Mouse (Mus musculus): ENCODE measurements around the gene Defb22.

Defb22 gene

DNA sequence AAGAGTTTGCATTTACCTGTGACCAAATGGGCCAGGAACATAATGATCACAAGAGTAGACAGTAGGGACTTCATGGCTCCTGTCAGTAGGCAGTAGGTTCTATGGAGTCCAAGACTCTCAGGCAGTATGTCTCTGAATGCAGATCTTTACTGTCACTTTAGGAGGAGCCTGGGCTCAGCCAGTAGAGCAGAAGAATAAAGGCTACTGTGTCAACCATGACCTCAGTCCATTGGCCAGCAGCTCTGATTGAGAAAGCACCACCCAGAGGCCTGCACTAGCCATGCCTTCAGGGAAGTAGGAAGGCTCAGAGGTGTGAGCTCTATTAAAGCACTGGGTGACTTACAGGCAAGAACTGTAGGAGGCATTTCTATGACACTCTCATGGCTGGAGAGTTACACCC lies at the start of gene Defb22:
TSS of gene Defb22 (minus strand) at position 101 of the 400 bp plus-strand sequence.
- no peak for DNase-seq (ENCODE audit: low spot score)

DNA sequence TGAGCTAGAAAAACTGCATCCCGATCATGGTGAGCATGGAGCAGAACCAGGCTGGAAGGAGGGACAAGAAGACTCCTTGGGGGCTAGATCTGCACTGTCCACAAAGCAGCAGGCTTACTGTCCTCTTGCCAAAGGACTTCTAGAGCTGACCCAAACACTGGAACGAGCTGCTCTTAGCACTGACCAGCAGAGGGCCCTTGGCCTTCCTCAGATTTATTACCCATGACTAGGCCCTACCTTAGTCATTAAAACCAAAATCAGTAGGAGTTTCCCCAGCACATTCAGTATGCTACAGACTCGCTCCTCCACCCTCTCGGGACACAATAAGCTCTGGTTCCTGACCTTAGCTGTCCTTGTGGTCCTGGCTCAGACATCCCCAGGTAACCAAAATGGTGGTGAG lies 28.0 kb upstream of the Defb22 start, which contains the start of gene Defb28:
TSS of gene Defb28 (plus strand) at position 275 of the 400 bp plus-strand sequence.
- no peak for DNase-seq (ENCODE audit: low spot score)

DNA sequence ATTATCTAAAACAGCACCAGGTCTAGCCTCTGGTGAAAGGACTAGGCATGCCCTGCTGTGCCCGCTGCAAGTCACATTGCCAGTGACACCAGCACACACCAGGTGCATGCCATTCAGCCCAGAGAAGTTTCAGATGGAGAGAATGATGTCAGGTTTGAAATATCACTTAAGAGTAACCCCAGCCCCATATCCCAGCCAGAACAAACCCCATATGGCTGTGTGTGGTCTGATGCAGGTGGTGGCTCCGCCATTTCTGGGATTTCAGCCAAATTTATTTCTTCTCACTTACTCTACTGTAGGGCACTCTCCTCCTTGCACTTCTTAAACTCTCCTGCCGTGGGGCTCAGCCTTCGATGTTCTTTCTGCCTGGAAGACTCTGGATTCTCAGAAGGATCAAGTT lies 26.1 kb upstream of the Defb22 start:
- DNase-seq (ENCODE audit: low spot score): no peak

DNA sequence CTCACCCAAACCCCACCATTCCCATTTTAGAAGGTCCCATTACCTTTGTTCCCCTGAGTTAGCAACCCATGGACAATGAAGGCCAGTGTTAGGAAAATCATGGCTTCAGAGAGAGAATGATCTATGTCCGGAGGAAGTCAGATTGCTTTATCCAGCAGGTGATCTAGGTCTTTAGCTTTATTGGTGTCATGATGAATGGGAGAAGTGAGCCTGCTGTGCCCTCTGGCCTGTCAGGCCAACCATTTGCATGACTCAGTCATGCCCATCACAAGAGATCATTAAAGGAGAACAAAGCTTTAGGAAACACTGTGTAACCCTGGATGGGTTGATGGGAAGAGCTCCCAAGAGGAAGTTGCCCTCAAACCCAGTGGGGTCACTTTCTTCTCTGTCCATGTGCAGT lies 21.7 kb upstream of the Defb22 start, which contains the start of gene Defb26:
TSS of gene Defb26 (minus strand) at position 101 of the 400 bp plus-strand sequence.
- no peak for DNase-seq (ENCODE audit: low spot score)

DNA sequence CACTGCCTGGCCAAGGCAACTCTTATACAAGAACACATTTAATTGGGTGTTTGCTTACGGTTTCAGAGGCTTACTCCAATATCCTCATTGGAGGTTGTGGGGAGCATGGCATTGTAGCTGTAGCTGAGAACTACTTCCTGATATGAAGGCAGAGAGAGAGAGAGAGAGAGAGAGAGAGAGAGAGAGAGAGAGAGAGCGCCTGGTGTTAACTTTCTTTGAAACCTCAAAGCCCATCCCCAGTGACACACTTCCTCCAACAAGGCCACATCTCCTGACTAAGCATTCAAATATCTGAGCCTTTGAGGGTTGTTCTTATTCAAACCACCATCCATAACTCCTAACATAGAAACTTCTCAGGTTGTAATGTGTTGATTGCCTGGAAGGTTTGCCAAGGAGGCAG lies 14.0 kb upstream of the Defb22 start:
- DNase-seq (ENCODE audit: low spot score): no peak

DNA sequence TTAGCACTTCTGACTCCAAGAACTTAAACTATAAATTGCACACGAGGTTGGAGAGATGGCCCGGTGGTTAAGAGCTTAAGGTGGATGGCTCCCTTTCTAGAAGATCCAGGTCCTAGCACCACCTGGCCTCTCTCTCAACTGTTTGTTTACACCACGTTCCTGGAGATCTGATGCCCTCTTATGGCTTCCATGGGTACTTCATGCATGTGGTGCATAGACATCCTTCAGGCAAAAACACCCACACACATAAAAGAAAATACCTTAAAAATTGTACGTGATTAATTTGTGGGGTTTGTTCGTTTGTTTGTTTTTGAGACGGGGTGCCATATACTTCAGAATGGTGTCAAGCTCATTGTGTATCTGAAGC lies 10.9 kb upstream of the Defb22 start:
- no peak for DNase-seq (ENCODE audit: low spot score)

DNA sequence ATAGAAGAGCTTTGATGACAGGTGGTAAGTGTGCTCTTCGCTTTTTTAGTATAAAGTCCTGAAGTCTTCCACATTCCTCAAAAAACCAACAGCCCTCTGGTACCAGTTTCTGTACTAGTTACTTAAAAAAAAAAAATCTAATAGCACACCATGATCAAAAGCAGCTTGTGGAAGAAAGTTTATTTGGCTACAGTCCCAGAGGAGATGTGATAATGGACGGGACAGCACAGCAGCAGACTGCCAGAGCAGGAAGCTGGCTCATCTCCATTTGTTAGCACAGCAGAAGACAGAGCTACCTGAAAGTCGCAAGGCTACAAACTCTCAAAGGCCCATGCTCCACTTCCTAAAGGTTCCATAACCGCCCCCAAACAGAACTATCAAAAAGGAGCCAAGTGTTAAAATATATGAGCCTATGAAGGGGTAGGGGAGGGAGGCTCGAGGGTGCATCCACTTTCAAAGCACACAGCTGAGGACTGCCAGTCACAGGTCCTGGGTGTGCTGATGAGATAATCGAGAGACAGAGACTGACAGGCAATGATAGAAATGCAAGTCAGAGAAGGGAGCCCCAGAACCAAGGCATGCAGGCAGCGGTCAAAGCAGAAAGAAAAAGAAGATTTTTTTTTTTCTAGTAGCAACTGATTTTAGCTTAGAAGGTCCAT lies 10.4 kb upstream of the Defb22 start:
- no peak for DNase-seq (ENCODE audit: low spot score)

DNA sequence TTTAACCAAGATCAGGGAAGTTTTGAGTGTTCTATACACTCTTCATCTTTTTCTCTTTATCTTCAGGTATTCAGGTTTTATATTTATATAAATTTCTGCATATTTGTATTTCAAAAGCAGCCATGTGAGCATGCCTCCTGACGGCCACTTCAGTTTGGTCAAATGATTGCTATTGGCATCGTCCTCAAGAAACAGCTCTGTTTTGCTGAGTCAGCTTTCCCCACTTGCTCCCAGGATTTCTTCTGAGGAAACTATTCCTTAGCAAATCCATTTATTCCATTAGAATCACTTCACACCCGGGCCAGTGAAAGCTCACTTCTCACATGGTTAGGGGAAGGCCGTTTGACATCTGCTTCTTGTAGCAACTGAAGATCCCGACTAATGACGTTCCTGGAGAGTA lies 8.1 kb upstream of the Defb22 start:
- DNase-seq (ENCODE audit: low spot score): no peak

- DNase-seq (ENCODE audit: low spot score): no peak
These were observed 3.2 kb upstream of the Defb22 start for GRCm38 (mm10) chr2:152493151-152493550.

- DNase-seq (ENCODE audit: low spot score): no peak
These were observed 2.9 kb downstream of the Defb22 start for GRCm38 (mm10) chr2:152487024-152487423.

GRCm38 (mm10) chr2:152481726-152482125 lies 8.2 kb downstream of the Defb22 start:
- no peak for DNase-seq (ENCODE audit: low spot score)

DNA sequence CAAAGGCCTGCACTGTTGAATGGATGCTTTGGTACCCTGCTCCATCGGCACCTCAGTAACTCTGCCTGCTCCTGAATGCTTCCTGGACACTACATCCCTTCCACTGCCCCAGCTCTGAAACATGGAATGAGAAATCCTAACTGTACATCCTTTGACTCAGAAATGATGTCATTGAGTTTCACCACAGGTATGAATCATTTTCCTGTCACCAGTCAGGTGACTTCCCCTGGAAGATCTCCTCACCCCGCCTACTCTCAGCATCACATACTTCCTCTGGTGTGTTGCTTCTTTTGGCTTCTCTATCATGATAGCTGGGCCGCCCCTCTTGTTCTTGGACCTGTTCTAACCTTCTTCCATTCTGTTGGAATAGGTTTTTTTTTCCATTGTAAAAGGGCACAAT lies 9.1 kb downstream of the Defb22 start:
- DNase-seq (ENCODE audit: low spot score): no peak

GRCm38 (mm10) chr2:152476763-152477162 lies 13.2 kb downstream of the Defb22 start, which contains the start of gene Defb20:
Defb20 (plus strand) TSS chr2:152477063.
- DNase-seq (ENCODE audit: low spot score): no peak

- no peak for DNase-seq (ENCODE audit: low spot score)
These were observed 17.5 kb downstream of the Defb22 start for GRCm38 (mm10) chr2:152472434-152472833.

- peak; percentile 10 for DNase-seq (ENCODE audit: low spot score)
These were observed 19.0 kb downstream of the Defb22 start for GRCm38 (mm10) chr2:152470973-152471372.

- no peak for DNase-seq (ENCODE audit: low spot score)
These were observed 25.3 kb downstream of the Defb22 start, which contains the start of gene Defb23 for GRCm38 (mm10) chr2:152464570-152465150. Defb23 (minus strand) TSS chr2:152464620.

DNA sequence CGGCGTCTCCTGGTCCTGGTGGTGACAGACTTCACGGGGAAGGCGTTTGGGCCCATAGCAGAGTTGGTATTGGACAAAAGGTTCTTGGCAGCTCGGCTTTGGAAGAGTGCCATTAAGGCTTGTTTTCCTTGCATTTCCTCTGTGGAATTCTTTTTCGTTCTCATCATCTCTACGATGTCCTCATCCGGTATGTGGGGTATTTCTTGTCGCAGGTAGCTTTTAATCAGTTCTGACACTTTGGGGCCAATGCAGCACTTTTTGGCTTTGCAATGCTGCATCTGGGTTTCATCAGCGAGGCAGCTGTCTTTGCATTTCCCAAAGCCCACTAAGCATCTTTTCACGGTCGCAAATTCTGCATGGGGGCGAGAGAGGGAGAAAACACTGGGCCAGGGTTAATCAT lies 30.7 kb downstream of the Defb22 start:
- no peak for DNase-seq (ENCODE audit: low spot score)

GRCm38 (mm10) chr2:152452101-152452781 lies 37.7 kb downstream of the Defb22 start:
- DNase-seq (ENCODE audit: low spot score): no peak

DNA sequence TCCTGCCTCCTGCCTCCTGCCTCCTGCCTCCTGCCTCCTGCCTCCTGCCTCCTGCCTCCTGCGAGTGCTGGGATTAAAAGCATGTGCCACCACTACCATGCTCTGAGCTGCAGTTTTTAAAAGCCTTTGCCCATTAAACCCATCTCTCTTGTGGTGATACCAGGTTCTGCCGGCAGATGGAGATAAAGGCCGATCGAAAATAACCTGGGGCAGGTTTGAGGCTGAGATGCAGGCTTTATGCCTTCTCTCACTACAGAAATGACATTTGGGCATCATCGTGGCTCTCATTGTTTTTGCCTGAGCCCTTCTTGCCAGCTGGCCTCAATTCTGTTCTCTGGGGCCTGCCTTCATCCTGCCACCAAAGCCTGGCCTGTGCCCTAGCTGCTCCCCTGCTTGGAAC lies 39.7 kb downstream of the Defb22 start:
- DNase-seq (ENCODE audit: low spot score): peak; percentile 14

- DNase-seq (ENCODE audit: low spot score): no peak
These were observed 42.5 kb downstream of the Defb22 start for GRCm38 (mm10) chr2:152447461-152447860.

GRCm38 (mm10) chr2:152446642-152447041 lies 43.3 kb downstream of the Defb22 start:
- no peak for DNase-seq (ENCODE audit: low spot score)

GRCm38 (mm10) chr2:152443281-152443680 lies 46.7 kb downstream of the Defb22 start:
- no peak for DNase-seq (ENCODE audit: low spot score)

GRCm38 (mm10) chr2:152442322-152442721 lies 47.6 kb downstream of the Defb22 start:
- DNase-seq (ENCODE audit: low spot score): no peak

All from T-cell, adult 2 months (primary cell).